Mouse (Mus musculus): Measurements from ENCODE around the gene Serpini1. TPM values are rescaled to one million over a fixed set of nuclear protein-coding genes. Genes with fewer than 3 reads are reported as not detected.

The Serpini1 gene
- polyA plus RNA-seq, 1 experiment: 1.8 TPM

DNA sequence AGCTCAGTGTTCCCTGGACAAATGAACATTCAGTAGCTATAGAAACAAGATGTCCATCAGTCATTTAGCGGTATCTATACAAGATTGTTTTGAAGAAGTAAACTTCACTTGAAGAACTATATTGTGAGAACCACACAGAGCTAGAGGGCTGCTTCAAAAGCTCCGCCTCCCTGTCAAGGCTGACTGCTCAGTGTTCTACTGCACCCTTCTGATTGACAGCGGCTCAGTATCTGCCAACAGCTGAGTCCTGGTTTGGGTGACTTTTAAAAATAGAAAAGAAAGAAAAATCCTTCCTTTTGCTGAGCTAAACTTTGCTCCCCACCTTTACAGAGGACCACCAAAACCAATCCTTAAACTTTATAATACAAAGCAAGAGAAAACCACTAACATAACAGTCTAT lies 14.5 kb upstream of the Serpini1 start:
- H3K27me3 ChIP-seq (ENCODE audit: control insufficient read depth, insufficient read depth, low read length): no peaks in the 10 kb centered on the region
- H3K36me3 ChIP-seq (ENCODE audit: control insufficient read depth, insufficient read depth, low read length): peaks cover 1% of the 10 kb centered on the region; the same call in 1 of the 2 replicates
- no peak overlapping the region for H3K4me3 ChIP-seq (ENCODE audit: control insufficient read depth, low read depth, low read length)
- TF ChIP-seq POLR2A (IDR thresholded peaks at IDR 0.05; ENCODE audit: control insufficient read depth, low read depth, low read length): no peak
- no peak for TF ChIP-seq CTCF (IDR thresholded peaks at IDR 0.05; ENCODE audit: control insufficient read depth, insufficient read depth, insufficient replicate concordance, low read depth, low read length)
- no peaks in the 10 kb centered on the region for H3K4me1 ChIP-seq (ENCODE audit: control insufficient read depth, insufficient read depth, low read length)
- no peak overlapping the region for H3K27ac ChIP-seq (ENCODE audit: control insufficient read depth, insufficient read depth, low read depth, low read length)

DNA sequence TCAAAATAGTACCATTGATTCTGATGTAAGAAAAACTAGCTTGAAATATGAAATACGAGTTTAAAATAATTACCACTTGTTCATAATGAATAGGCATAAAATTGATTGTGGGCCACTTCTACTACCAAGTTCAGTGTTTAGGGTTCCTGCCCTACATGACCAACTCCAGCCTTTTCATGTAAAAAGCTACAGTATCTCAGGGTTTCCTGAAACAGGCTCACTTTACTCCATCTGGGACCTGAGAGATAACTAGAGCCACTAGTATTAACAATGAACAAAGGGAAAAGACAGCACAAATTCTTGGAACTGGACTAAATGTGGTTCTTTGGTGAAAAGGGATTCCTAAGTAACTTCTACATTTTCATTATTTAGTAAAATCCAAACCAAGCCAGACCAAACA lies 13.1 kb upstream of the Serpini1 start:
- Histone ChIP-seq H3K36me3 (ENCODE audit: control insufficient read depth, insufficient read depth, low read length) (no peaks in the 10 kb centered on the region), H3K27me3 (ENCODE audit: control insufficient read depth, insufficient read depth, low read length) (no peaks in the 10 kb centered on the region), H3K4me3 (ENCODE audit: control insufficient read depth, low read depth, low read length) (no peak overlapping the region), H3K4me1 (ENCODE audit: control insufficient read depth, insufficient read depth, low read length) (no peaks in the 10 kb centered on the region), H3K27ac (ENCODE audit: control insufficient read depth, insufficient read depth, low read depth, low read length) (no peak overlapping the region)
- TF ChIP-seq POLR2A (IDR thresholded peaks at IDR 0.05; ENCODE audit: control insufficient read depth, low read depth, low read length): no peak
- TF ChIP-seq CTCF (IDR thresholded peaks at IDR 0.05; ENCODE audit: control insufficient read depth, insufficient read depth, insufficient replicate concordance, low read depth, low read length): no peak

GRCm38 (mm10) chr3:75551248-75551647 lies 6.1 kb upstream of the Serpini1 start:
- no peak overlapping the region for H3K4me3 ChIP-seq (ENCODE audit: control insufficient read depth, low read depth, low read length)
- H3K27ac ChIP-seq (ENCODE audit: control insufficient read depth, insufficient read depth, low read depth, low read length): no peak overlapping the region
- TF ChIP-seq CTCF (IDR thresholded peaks at IDR 0.05; ENCODE audit: control insufficient read depth, insufficient read depth, insufficient replicate concordance, low read depth, low read length) (no peak), POLR2A (IDR thresholded peaks at IDR 0.05; ENCODE audit: control insufficient read depth, low read depth, low read length) (no peak)
- no peaks in the 10 kb centered on the region for H3K36me3 ChIP-seq (ENCODE audit: control insufficient read depth, insufficient read depth, low read length)
- peaks cover 2% of the 10 kb centered on the region; the same call in 1 of the 2 replicates for H3K4me1 ChIP-seq (ENCODE audit: control insufficient read depth, insufficient read depth, low read length)
- H3K27me3 ChIP-seq (ENCODE audit: control insufficient read depth, insufficient read depth, low read length): no peaks in the 10 kb centered on the region

DNA sequence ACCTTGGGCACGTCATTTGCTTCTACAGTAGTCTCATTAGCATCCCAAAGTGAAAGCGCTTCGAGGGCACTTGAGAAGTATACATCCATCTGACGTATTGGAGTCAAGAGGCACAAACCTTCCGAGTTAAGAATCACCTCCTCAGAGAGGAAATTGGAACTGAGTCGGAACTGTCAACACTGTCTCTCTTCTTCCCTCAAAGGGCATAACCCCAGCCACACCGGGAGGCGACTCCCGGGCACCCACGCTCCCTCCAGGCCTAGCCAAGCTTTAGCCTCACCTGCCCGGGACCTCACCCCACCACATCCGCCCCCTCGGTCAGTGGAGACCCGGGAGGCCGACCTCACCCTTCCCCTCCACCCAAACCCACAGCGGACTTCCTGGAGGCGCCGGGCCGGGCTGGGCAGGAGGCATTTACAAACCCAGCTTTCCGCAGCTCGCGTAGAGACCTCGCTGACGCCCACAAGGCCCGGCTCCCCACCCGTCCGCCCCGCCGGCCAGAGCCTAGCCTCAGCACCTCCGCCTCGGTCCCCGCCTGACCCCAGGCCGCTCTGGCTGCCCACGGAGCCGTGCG lies 1.1 kb upstream of the Serpini1 start:
- H3K36me3 ChIP-seq (ENCODE audit: control insufficient read depth, insufficient read depth, low read length): no peaks in the 10 kb centered on the region
- H3K27ac ChIP-seq (ENCODE audit: control insufficient read depth, insufficient read depth, low read depth, low read length): peak overlapping the region; percentile 86
- peak overlapping the region; percentile 90 for H3K4me3 ChIP-seq (ENCODE audit: control insufficient read depth, low read depth, low read length)
- H3K27me3 ChIP-seq (ENCODE audit: control insufficient read depth, insufficient read depth, low read length): no peaks in the 10 kb centered on the region
- H3K4me1 ChIP-seq (ENCODE audit: control insufficient read depth, insufficient read depth, low read length): peaks cover 7% of the 10 kb centered on the region
- peak; percentile 29; the same call in 1 of the 2 replicates for TF ChIP-seq POLR2A (IDR thresholded peaks at IDR 0.05; ENCODE audit: control insufficient read depth, low read depth, low read length)
- no peak for TF ChIP-seq CTCF (IDR thresholded peaks at IDR 0.05; ENCODE audit: control insufficient read depth, insufficient read depth, insufficient replicate concordance, low read depth, low read length)

- TF ChIP-seq CTCF (IDR thresholded peaks at IDR 0.05; ENCODE audit: control insufficient read depth, insufficient read depth, insufficient replicate concordance, low read depth, low read length) (0 out of 2 replicates have a peak, but pooled peaks have one; percentile 15), POLR2A (IDR thresholded peaks at IDR 0.05; ENCODE audit: control insufficient read depth, low read depth, low read length) (no peak; the same call in none of the 2 replicates)
- Histone ChIP-seq H3K36me3 (ENCODE audit: control insufficient read depth, insufficient read depth, low read length) (no peaks in the 10 kb centered on the region), H3K27me3 (ENCODE audit: control insufficient read depth, insufficient read depth, low read length) (no peaks in the 10 kb centered on the region), H3K4me1 (ENCODE audit: control insufficient read depth, insufficient read depth, low read length) (peaks cover 7% of the 10 kb centered on the region), H3K27ac (ENCODE audit: control insufficient read depth, insufficient read depth, low read depth, low read length) (peak within 1 kb of the TSS; percentile 86), H3K4me3 (ENCODE audit: control insufficient read depth, low read depth, low read length) (peak within 1 kb of the TSS; percentile 90)
These were observed 554 bp upstream of the Serpini1 start, which contains the start of gene Pdcd10 for GRCm38 (mm10) chr3:75556695-75557291. Gene Pdcd10 (minus strand): TSS chr3:75556856.

DNA sequence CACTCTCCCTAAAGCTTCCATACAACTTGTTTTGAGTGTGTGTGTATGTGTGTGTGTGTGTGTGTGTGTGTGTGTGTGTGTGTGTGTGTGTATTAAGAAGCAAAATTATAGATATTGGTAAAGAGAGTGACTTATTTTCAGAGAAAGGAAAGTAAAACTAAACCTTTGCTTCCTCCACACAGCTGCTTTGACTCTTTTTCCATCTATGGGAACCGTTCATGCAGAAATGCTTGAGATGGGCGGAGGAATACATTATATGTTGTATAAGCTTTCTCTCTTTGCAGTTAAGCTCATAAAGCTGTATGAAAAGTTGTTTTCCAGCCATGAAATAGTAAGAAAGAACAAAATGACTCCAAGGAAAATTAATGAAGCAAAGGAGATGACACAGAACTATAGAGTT lies 16.7 kb downstream of the Serpini1 start:
- Histone ChIP-seq H3K4me1 (ENCODE audit: control insufficient read depth, insufficient read depth, low read length) (no peaks in the 10 kb centered on the region), H3K36me3 (ENCODE audit: control insufficient read depth, insufficient read depth, low read length) (no peaks in the 10 kb centered on the region)
- no peak for TF ChIP-seq POLR2A (IDR thresholded peaks at IDR 0.05; ENCODE audit: control insufficient read depth, low read depth, low read length)
- no peak for TF ChIP-seq CTCF (IDR thresholded peaks at IDR 0.05; ENCODE audit: control insufficient read depth, insufficient read depth, insufficient replicate concordance, low read depth, low read length)

DNA sequence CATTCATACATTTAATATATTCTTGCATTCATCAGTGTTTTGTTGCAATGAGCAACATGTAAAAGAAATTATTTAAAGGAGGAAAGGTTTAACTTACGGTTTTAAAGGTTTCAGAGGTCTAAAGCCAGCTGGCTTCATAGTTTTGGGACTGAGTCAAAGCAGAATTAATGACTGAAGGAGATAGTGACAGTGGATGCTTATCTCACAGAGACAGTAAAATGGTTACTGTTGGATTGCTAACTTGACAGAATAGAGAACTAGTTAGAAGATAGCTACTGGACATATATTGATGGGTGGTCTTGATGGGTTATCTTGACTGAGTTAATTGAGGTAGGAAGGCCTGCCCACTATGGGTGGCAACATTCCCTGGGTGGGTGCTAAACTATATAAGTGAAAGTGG lies 18.2 kb downstream of the Serpini1 start:
- TF ChIP-seq POLR2A (IDR thresholded peaks at IDR 0.05; ENCODE audit: control insufficient read depth, low read depth, low read length) (no peak), CTCF (IDR thresholded peaks at IDR 0.05; ENCODE audit: control insufficient read depth, insufficient read depth, insufficient replicate concordance, low read depth, low read length) (no peak)

More for the DNA sequence above, 16.7 kb downstream of the Serpini1 start:
- Histone ChIP-seq H3K4me3 (ENCODE audit: control insufficient read depth, low read depth, low read length) (no peak overlapping the region), H3K27ac (ENCODE audit: control insufficient read depth, insufficient read depth, low read depth, low read length) (no peak overlapping the region), H3K27me3 (ENCODE audit: control insufficient read depth, insufficient read depth, low read length) (no peaks in the 10 kb centered on the region)

More for the DNA sequence above, 18.2 kb downstream of the Serpini1 start:
- no peak overlapping the region for H3K27ac ChIP-seq (ENCODE audit: control insufficient read depth, insufficient read depth, low read depth, low read length)
- no peak overlapping the region for H3K4me3 ChIP-seq (ENCODE audit: control insufficient read depth, low read depth, low read length)
- H3K36me3 ChIP-seq (ENCODE audit: control insufficient read depth, insufficient read depth, low read length): no peaks in the 10 kb centered on the region
- H3K27me3 ChIP-seq (ENCODE audit: control insufficient read depth, insufficient read depth, low read length): no peaks in the 10 kb centered on the region
- no peaks in the 10 kb centered on the region for H3K4me1 ChIP-seq (ENCODE audit: control insufficient read depth, insufficient read depth, low read length)

Data from testis, adult 2 months (tissue).